Mouse (Mus musculus) kidney, postnatal 4 days (tissue): ENCODE data around the gene Atxn7.
A peak's percentile ranks its signal among the peaks of the same experiment; 100 is the strongest.
"Not testable (repeated sequence)": the region's sequence is repeated elsewhere in the genome, so short reads cannot be mapped to it uniquely, and the experiment has no call there.

ENCODE experiments used
- DNase-seq, 2 experiments: peaks; one replicate each; pipeline ENCODE4 v3.0.0; 2021; ENCODE audit warnings: mixed read lengths in 2 of 2

Gene Atxn7

GRCm38 (mm10) chr14:13990741-13991140 lies 29.5 kb downstream of the Atxn7 start:
- DNase-seq: no peak

GRCm38 (mm10) chr14:13995206-13996097 lies 34.2 kb downstream of the Atxn7 start:
- peak; percentile 19 to 56 for DNase-seq

- no peak for DNase-seq
Measured at GRCm38 (mm10) chr14:14002771-14003170, 41.5 kb downstream of the Atxn7 start.

GRCm38 (mm10) chr14:14009712-14010111 lies 48.5 kb downstream of the Atxn7 start:
- no peak for DNase-seq

- DNase-seq: peak; percentile 88 to 93
Measured at GRCm38 (mm10) chr14:14012383-14013251, 51.4 kb downstream of the Atxn7 start.

- DNase-seq: no peak
Measured at GRCm38 (mm10) chr14:14013252-14013711, 52.0 kb downstream of the Atxn7 start.

- DNase-seq: no peak
Measured at GRCm38 (mm10) chr14:14014636-14015375, 53.6 kb downstream of the Atxn7 start.

- peak; percentile 15 to 37 for DNase-seq
Measured at GRCm38 (mm10) chr14:14019155-14019894, 58.1 kb downstream of the Atxn7 start.

- no peak for DNase-seq
Measured at GRCm38 (mm10) chr14:14021244-14021643, 60.0 kb downstream of the Atxn7 start.

- no peak for DNase-seq
Measured at GRCm38 (mm10) chr14:14025870-14026269, 64.6 kb downstream of the Atxn7 start.

- DNase-seq: no peak
Measured at GRCm38 (mm10) chr14:14030621-14031020, 69.4 kb downstream of the Atxn7 start.

- no peak for DNase-seq
Measured at GRCm38 (mm10) chr14:14032842-14033241, 71.6 kb downstream of the Atxn7 start.

GRCm38 (mm10) chr14:14036352-14036751 lies 75.1 kb downstream of the Atxn7 start:
- DNase-seq: no peak

GRCm38 (mm10) chr14:14038233-14038632 lies 77.0 kb downstream of the Atxn7 start:
- DNase-seq: no peak

- no peak for DNase-seq
Measured at GRCm38 (mm10) chr14:14042336-14042735, 81.1 kb downstream of the Atxn7 start.

GRCm38 (mm10) chr14:14054386-14054785 lies 93.1 kb downstream of the Atxn7 start:
- DNase-seq: peak in 1 of 2 experiments; percentile 12

- not testable (repeated sequence) for DNase-seq
Measured at GRCm38 (mm10) chr14:14059606-14060005, 98.4 kb downstream of the Atxn7 start.

GRCm38 (mm10) chr14:14062531-14063245 lies 101.4 kb downstream of the Atxn7 start:
- no peak for DNase-seq

GRCm38 (mm10) chr14:14063382-14063781 lies 102.1 kb downstream of the Atxn7 start:
- no peak for DNase-seq

GRCm38 (mm10) chr14:14064486-14065141 lies 103.4 kb downstream of the Atxn7 start:
- DNase-seq: peak in 1 of 2 experiments; percentile 9

- DNase-seq: peak in 1 of 2 experiments; percentile 8
Measured at GRCm38 (mm10) chr14:14065142-14065498, 103.9 kb downstream of the Atxn7 start.
